ENCODE assay signal across 20 mouse cellular contexts in genomic region chr5:136182049-136182448, GRCm38 (mm10). TPM values are rescaled to one million over a fixed set of nuclear protein-coding genes. Genes with fewer than 3 reads are reported as not detected.
DNase-seq lines count a peak whose midpoint lies in the region.
"Had no signal": no experiment of that assay in that cellular context is flagged by ENCODE, and none has a peak within 500 bp of the region (broad histone marks: within the 10 kb centered on the region; RNA-seq: fewer than 3 reads in every experiment).

No protein-coding gene starts in this region.

- DNase-seq in layer of hippocampus, adult 18-20 months (ENCODE audit: low spot score in 2 of 2), result peak; percentile 60 to 81
- no peak for DNase-seq in layer of hippocampus, postnatal 10 days (ENCODE audit: low spot score in 2 of 2)
- DNase-seq in right cerebral cortex, adult 18-20 months, result peak; percentile 75
- no peak for DNase-seq in right cerebral cortex, postnatal 10 days (ENCODE audit: low spot score in 2 of 2)
- DNase-seq in brain, adult 2 months (ENCODE audit: low read depth, low spot score), result peak; percentile 81
- DNase-seq in right cerebral cortex, postnatal 36 days (ENCODE audit: low spot score in 2 of 2), result peak; percentile 45 to 67
- no peak for DNase-seq in cerebellum, postnatal 25 days
- DNase-seq: adrenal gland, postnatal 36 days; B cell, adult 2 months; cerebellum, adult 18-20 months; cerebellum, postnatal 36 days; embryo, embryonic 11 days; gastrocnemius, postnatal 14 days; heart, adult 11 months; heart, postnatal 14 days; kidney, postnatal 25 days; lung, adult 18-20 months; lung, postnatal 10 days; thymus, adult 2 months; thymus, postnatal 4 days had no signal

RNA-seq across cellular contexts. Expression of gene Orai2, which starts 11.5 kb away (rescaled TPM):
- total RNA-seq in layer of hippocampus, adult 18-20 months (2021), result 100 to 1,000 TPM; 121 to 132 TPM
- total RNA-seq in layer of hippocampus, postnatal 10 days (2021), result 10 to 100 TPM; 80.6 to 98.3 TPM

RNA-seq across cellular contexts. Expression of gene Prkrip1, which starts 16.7 kb away (rescaled TPM):
- total RNA-seq in layer of hippocampus, adult 18-20 months (2021), result 10 to 100 TPM; 38.4 to 45.9 TPM
- 10 to 100 TPM; 45.2 to 46.3 TPM for total RNA-seq in layer of hippocampus, postnatal 10 days (2021)

RNA-seq across cellular contexts. Expression of gene Alkbh4, which starts 46.1 kb away (rescaled TPM):
- 10 to 100 TPM; 11.0 to 11.4 TPM for total RNA-seq in layer of hippocampus, adult 18-20 months (2021)
- 10 to 100 TPM; 10.0 to 10.7 TPM for total RNA-seq in layer of hippocampus, postnatal 10 days (2021)

RNA-seq across cellular contexts. Expression of gene Lrwd1, which starts 46.2 kb away (rescaled TPM):
- total RNA-seq in layer of hippocampus, adult 18-20 months (2021), result 10 to 100 TPM; 14.6 to 14.9 TPM
- total RNA-seq in layer of hippocampus, postnatal 10 days (2021), result 10 to 100 TPM; 15.9 to 16.5 TPM

Comparison
In these comparisons a context has a peak if more than half of its experiments do, and no peak if none do; other contexts are left out.
1. DNase-seq: peak in layer of hippocampus, adult 18-20 months (2 of 2), right cerebral cortex, adult 18-20 months (single experiment), brain, adult 2 months (single experiment) and right cerebral cortex, postnatal 36 days (2 of 2); none in layer of hippocampus, postnatal 10 days (0 of 2), right cerebral cortex, postnatal 10 days (0 of 2) and cerebellum, postnatal 25 days (0 of 2).